Mouse (Mus musculus): ENCODE measurements around the gene Ugt1a1.

- TF ChIP-seq CTCF (IDR thresholded peaks at IDR 0.05; ENCODE audit: borderline replicate concordance, control insufficient read depth, extremely low read depth, insufficient read depth, low read length, poor library complexity): no peak
- no peak for TF ChIP-seq POLR2A (IDR thresholded peaks at IDR 0.05; ENCODE audit: control insufficient read depth, extremely low read depth, insufficient read depth, low read length, poor library complexity)
Observed at GRCm38 (mm10) chr1:88255466-88255857, 43.7 kb downstream of the Ugt1a1 start.
